Mouse (Mus musculus) ES-E14 (cell line): Measurements from ENCODE around the gene Tfpt. TPM values are rescaled to one million over a fixed set of nuclear protein-coding genes. Genes with fewer than 3 reads are reported as not detected.

ENCODE experiments used
- DNase-seq: peaks from one replicate; pipeline ENCODE4 v3.0.0-alpha.2; 2013; ENCODE audit warnings: low read depth, low spot score
- H3K27ac ChIP-seq: 2 replicates; pipeline ENCODE4 v1.5.1; 2012; ENCODE audit warnings: low read depth, mild to moderate bottlenecking, low read length, moderate library complexity, mixed read lengths; ENCODE audit not compliant: poor library complexity, insufficient read depth, severe bottlenecking
- H3K36me3 ChIP-seq: 2 replicates; pipeline ENCODE4 v1.6.1; 2012; ENCODE audit warnings: mild to moderate bottlenecking, low read length, moderate library complexity, mixed read lengths; ENCODE audit not compliant: control insufficient read depth, poor library complexity, insufficient read depth, severe bottlenecking
- H3K4me1 ChIP-seq, 2 experiments: fragments of 150-350 bp in 1 of 2; sonication (generic) in 1 of 2; 2 replicates each; pipeline ENCODE4 v1.6.1; 2012; ENCODE audit warnings: low read length in 2 of 2, mild to moderate bottlenecking in 1 of 2, mixed read lengths in 1 of 2; ENCODE audit not compliant: control insufficient read depth in 2 of 2, insufficient read depth in 2 of 2, poor library complexity in 1 of 2
- H3K4me3 ChIP-seq, 2 experiments: fragments of 150-350 bp in 1 of 2; sonication (generic) in 1 of 2; 2 replicates each; pipeline ENCODE4 v1.5.1; 2012; ENCODE audit warnings: low read length in 2 of 2, low read depth in 1 of 2, mild to moderate bottlenecking in 1 of 2, mixed read lengths in 1 of 2; ENCODE audit not compliant: insufficient read depth in 1 of 2, poor library complexity in 1 of 2, severe bottlenecking in 1 of 2
- H3K9ac ChIP-seq: 2 replicates; pipeline ENCODE4 v1.6.1; 2012; ENCODE audit warnings: low read depth, mild to moderate bottlenecking, low read length, mixed read lengths; ENCODE audit not compliant: poor library complexity, insufficient read depth, severe bottlenecking
- H3K9me3 ChIP-seq: fragments of 150-350 bp; sonication (generic); 2 replicates; pipeline ENCODE4 v1.6.1; 2012; ENCODE audit warnings: low read depth, mild to moderate bottlenecking, low read length; ENCODE audit not compliant: control insufficient read depth, insufficient read depth
- CHD2 ChIP-seq: IDR thresholded peaks from 2 replicates; pipeline ENCODE4 v1.6.1; 2014; ENCODE audit warnings: mild to moderate bottlenecking, low read depth, low read length, inconsistent platforms
- HCFC1 ChIP-seq: IDR thresholded peaks from 2 replicates; pipeline ENCODE4 v1.6.1; 2012; ENCODE audit warnings: low read length, inconsistent platforms, borderline replicate concordance; ENCODE audit not compliant: insufficient read depth
- MAFK ChIP-seq: IDR thresholded peaks from 2 replicates; pipeline ENCODE4 v1.6.1; 2014; ENCODE audit warnings: mild to moderate bottlenecking, low read depth, low read length, inconsistent platforms; ENCODE audit not compliant: insufficient read depth
- ZC3H11A ChIP-seq: IDR thresholded peaks from 2 replicates; pipeline ENCODE4 v1.6.1; 2012; ENCODE audit warnings: low read depth, mild to moderate bottlenecking, inconsistent platforms, low read length, borderline replicate concordance
- ZNF384 ChIP-seq: IDR thresholded peaks from 2 replicates; pipeline ENCODE4 v1.6.1; 2012; ENCODE audit warnings: low read depth, low read length, inconsistent platforms
- in situ Hi-C, 2 experiments: fragments of 600-800 bp; cut with MboI; formaldehyde crosslinking; loops; one replicate each; pipeline ENCODE4 v1.15.1; 2025; ENCODE audit warnings: low sequenced_read_pairs in 2 of 2, inconsistent platforms in 1 of 2; ENCODE audit not compliant: unreplicated experiment in 2 of 2
- total RNA-seq: library from RNA; depleted of rRNA; stranded (reverse); fragments of 300-350 nt; gene quantifications from 2 replicates; pipeline ENCODE4 v1.2.3, GENCODE M21; 2012

Tfpt gene
- total RNA-seq, 1 experiment = 29.1 TPM

DNA sequence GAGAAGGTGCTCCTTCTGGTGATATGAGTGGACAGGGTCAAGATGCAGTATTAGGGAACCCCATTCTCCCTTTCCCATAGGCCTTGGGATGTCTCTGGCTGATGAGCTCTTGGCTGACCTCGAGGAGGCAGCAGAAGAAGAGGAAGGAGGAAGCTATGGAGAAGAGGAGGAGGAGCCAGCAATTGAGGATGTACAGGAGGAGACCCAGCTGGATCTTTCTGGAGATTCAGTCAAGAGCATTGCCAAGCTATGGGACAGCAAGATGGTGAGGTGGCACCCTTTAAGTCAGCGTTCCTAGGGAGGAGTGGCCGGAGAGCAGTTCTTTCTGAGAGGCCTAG is 718 bp upstream of the Tfpt start:
- Histone ChIP-seq H3K36me3 (peaks cover 36% of the 10 kb centered on the region), H3K4me1 (no peaks in the 10 kb centered on the region), H3K27ac (no peak overlapping the region), H3K9ac (peak overlapping the region; percentile 87), H3K4me3 (peak overlapping the region; percentile 87 to 96), H3K9me3 (no peaks in the 10 kb centered on the region)
- in situ Hi-C loops = no loop called here
- TF ChIP-seq HCFC1 (no peak), CHD2 (no peak), ZC3H11A (no peak), MAFK (no peak), ZNF384 (no peak)
- DNase-seq = no peak

- no peak for DNase-seq
- H3K27ac ChIP-seq = no peak overlapping the region
- H3K9me3 ChIP-seq = no peaks in the 10 kb centered on the region
- H3K4me1 ChIP-seq = no peaks in the 10 kb centered on the region
- peaks cover 28% of the 10 kb centered on the region for H3K36me3 ChIP-seq
- TF ChIP-seq ZC3H11A (no peak), MAFK (no peak), CHD2 (no peak), HCFC1 (no peak), ZNF384 (no peak)
- in situ Hi-C loops = no loop called here
- peak overlapping the region; percentile 87 to 96 for H3K4me3 ChIP-seq
- H3K9ac ChIP-seq = peak overlapping the region; percentile 89
Observed at GRCm38 (mm10) chr7:3629030-3629429, 699 bp downstream of the Tfpt start.

DNA sequence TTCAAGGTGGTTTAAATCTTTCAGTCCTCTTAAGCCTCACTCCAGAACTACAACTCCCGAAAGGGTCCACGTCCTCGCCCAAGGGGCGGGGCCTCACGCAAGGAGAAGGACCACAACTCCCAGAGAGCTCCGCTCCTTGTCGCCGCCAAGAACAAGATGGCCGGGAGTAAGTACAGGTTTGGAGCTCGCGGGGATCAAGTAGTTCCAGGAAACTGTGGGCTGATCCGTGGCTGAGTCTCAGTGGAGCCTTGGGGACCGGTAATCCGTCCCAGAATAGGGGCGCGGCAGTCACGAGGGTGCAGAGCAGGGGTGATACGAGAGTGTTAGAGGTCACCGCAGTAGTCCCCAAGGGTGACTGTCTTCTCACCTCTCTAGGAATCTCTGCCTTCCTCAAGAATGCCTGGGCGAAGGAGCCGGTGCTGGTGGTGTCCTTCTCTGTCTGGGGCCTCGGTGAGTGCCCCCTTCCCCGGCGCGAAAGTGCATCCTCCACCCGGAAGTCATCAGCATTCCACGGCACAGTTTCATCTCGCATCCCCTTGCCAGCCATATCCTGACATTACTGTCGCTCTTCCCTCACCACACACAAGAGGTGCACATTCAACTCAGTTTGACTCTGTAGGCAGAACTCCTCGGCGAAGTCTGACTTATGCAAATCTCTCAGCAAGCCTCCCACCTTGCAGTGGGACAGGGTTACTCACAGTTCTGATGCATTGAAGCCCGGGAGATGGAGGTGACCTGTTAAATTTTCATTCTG is 12.3 kb downstream of the Tfpt start, which contains the start of gene Ndufa3:
Gene Ndufa3, plus strand, starts transcription at position 132 of the 754 bp plus-strand sequence.
- H3K27ac ChIP-seq = peak within 1 kb of the TSS; percentile 4; the same call in 1 of the 2 replicates
- TF ChIP-seq HCFC1 = peak; percentile 98
- no peak for TF ChIP-seq ZC3H11A
- in situ Hi-C loops = no loop called here

DNA sequence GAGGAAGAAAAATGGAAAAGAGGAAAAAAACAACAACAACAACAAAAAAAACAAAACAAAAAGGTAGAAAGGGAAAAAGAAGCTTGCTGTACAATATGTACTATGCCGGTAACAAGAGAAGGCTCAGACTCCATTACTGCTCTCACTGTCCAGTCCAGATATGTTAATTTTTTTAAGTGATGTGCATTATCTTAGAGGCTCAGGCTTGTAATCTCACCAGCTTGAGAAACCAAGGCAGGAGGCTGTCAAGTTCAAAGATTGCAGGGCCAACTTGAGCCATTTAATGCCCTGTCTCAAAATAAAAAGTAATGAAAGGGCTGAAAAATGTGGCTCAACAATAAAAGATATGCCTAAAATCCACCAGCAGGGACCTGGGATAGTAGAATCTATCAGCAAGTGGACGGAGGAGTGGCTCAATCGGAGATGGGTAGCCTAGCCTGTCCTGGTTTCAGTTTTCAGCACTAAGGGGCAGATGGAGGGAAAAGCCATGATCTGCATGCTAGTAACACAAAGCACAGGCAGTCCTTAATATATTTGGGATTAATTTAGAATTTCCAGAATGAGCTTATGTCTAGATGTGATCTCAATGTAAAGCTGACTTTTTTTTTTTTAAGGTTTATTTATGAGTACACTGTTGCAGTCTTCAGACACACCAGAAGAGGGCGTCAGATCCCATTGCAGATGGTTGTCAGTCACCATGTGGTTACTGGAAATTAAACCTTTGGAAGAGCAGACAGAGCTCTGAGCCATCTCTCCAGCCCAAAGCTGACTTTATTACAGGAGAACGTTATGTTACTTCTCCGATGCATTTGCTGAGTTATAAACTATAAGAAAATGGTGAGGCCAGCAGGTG is 13.1 kb downstream of the Tfpt start:
- Histone ChIP-seq H3K9ac (no peak overlapping the region), H3K4me1 (peaks cover 0 to under 1% of the 10 kb centered on the region in 2 experiments; a peak in 1 of 4 replicates), H3K36me3 (peaks cover 13% of the 10 kb centered on the region), H3K27ac (no peak overlapping the region), H3K4me3 (peak overlapping the region; percentile 18 to 98; a peak in 3 of 4 replicates), H3K9me3 (no peaks in the 10 kb centered on the region)
- no peak for TF ChIP-seq HCFC1
- TF ChIP-seq ZNF384 = peak; percentile 90
- no peak for TF ChIP-seq MAFK
- no peak for TF ChIP-seq ZC3H11A
- no peak for TF ChIP-seq CHD2
- DNase-seq = no peak
- in situ Hi-C loops = no loop called here

More for the DNA sequence above, 12.3 kb downstream of the Tfpt start, which contains the start of gene Ndufa3:
- no peaks in the 10 kb centered on the region for H3K9me3 ChIP-seq
- peaks cover 13% of the 10 kb centered on the region for H3K36me3 ChIP-seq
- H3K9ac ChIP-seq = peak within 1 kb of the TSS; percentile 87
- no peaks in the 10 kb centered on the region for H3K4me1 ChIP-seq
- peak within 1 kb of the TSS; percentile 82 to 98 for H3K4me3 ChIP-seq
- DNase-seq = peak; percentile 92
